Mouse (Mus musculus) kidney, adult 10 weeks (tissue): ENCODE results near the gene Nav1. TPM values are rescaled to one million over a fixed set of nuclear protein-coding genes. Genes with fewer than 3 reads are reported as not detected.

ENCODE experiments used
- polyA plus RNA-seq: library from polyadenylated mRNA; stranded (reverse); fragments of 350-450 nt; fragmentation: Illumina TruSeq; extraction: RNeasy Lipid Tissue Mini Kit (QIAGEN cat#74804); gene quantifications from one replicate; pipeline ENCODE4 v1.2.3, GENCODE M21; 2014; ENCODE audit warnings: low read depth, low replicate concordance

Nav1 gene
- 3.2 TPM for polyA plus RNA-seq

GRCm38 (mm10) chr1:135607019-135607418 is at the start of gene Nav1:
Gene Nav1, minus strand, starts transcription at chr1:135607295.

GRCm38 (mm10) chr1:135429901-135430668 is 177.0 kb downstream of the Nav1 start, which contains the start of gene Ipo9:
Gene Ipo9, minus strand, starts transcription at chr1:135430499.

Other genes with a start within 250 kb of the Nav1 start
- 0.32 TPM for gene Shisa4, start 232.1 kb downstream of the Nav1 start, polyA plus RNA-seq
- gene Ipo9, start 176.8 kb downstream of the Nav1 start, polyA plus RNA-seq, result 24.2 TPM
- 20.7 TPM for gene Csrp1, start 112.8 kb upstream of the Nav1 start, polyA plus RNA-seq
- 0.89 TPM for gene Phlda3, start 158.8 kb upstream of the Nav1 start, polyA plus RNA-seq
- not detected for gene Tnni1, start 172.1 kb upstream of the Nav1 start, polyA plus RNA-seq
- 8.3 TPM for gene Lad1, start 211.3 kb upstream of the Nav1 start, polyA plus RNA-seq
- not detected for gene Tnnt2, start 229.1 kb upstream of the Nav1 start, polyA plus RNA-seq